Mouse (Mus musculus): Measurements from ENCODE around the gene Mss51. TPM values are rescaled to one million over a fixed set of nuclear protein-coding genes. Genes with fewer than 3 reads are reported as not detected.

Gene Mss51
- polyA plus RNA-seq (2012; ENCODE audit: low replicate concordance): 0.08 and 0.30 TPM in 2 replicates

DNA sequence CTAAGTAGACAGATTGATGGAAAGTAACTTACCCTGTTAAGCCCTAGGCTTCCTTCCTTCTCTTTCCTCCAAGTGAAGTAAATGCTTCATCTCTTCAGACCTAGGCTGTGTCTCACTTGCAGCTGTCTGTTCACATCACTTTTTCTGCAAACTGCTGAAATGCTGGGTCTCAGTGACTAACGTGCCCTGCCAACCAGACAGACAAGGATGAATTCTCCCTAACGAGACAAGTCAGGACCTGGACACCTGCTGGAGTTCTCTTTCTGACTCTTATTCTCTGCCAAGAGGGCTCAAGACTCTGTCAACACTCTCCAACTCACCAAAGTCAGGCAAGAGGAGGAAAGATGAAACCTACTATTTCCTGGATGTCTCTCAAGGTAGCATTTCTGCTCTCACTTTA is at the start of gene Mss51:
Gene Mss51 (minus strand): TSS at position 299 of the 400 bp plus-strand sequence.

DNA sequence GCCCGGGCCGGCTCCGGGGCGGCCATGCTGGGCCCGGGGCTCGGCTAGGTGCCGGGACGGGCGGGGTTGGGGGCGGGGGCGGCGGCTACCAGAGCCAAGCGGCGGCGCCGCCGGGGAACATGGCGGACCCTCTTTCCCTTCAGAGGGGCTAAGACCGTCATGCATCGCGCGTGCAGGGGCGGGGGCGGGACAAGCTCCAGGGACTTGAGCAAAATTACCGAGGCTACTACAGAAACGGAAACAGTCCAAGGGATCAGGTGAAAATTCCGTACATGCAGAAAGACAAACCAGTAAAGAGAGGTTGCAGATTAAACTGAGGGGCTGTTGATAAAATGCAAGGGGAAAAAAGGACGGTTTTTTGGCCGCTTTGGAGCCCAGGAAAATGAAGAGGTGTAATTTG is 49.7 kb upstream of the Mss51 start, which contains the start of gene Ppp3cb:
Gene Ppp3cb (minus strand): TSS at position 159 of the 400 bp plus-strand sequence.

DNA sequence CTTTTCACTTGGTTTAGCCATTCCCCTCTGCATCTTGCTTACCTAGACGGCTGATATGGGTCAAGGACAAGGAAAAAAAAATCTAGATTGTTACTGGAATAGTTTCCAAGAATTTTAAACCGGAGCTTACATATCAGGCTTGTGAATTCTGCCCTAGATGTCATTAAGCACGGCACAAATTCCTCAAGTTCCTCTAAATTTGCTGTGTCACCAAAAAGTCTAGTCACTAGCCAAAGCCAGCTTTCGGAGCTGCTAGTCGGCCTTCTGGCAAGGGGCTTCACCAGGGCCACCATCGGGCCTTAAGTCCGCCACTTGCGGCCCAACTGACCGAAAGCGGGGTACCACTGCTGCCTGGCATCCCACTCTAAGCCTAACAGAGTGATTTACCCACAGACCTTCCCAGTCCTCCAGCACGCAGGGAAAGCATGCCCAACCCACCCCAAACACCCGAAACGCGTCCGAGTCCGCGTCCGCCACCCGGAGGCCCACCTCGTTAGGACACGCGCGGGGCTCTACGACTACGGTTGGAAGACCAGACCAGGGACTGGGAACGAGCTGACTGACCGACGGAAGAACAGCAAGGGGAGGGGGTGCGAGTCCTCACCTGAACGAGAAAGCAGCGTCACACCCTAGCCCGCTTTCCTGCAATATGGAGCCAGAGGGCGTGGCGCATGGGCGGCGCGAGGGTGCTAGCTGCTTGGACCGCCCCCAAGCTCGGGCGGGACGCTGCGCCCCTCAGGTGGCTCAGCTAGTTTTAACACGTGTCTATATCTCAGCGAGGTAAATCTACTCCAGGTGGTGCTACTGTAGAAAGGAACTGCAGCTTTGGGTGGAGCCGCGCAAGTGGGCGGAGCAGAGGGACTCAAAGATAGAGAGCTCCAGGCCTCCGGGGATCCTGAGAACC is 17.2 kb downstream of the Mss51 start, which contains the start of gene Anxa7:
Gene Anxa7 (minus strand): TSS at position 843 of the 904 bp plus-strand sequence.

DNA sequence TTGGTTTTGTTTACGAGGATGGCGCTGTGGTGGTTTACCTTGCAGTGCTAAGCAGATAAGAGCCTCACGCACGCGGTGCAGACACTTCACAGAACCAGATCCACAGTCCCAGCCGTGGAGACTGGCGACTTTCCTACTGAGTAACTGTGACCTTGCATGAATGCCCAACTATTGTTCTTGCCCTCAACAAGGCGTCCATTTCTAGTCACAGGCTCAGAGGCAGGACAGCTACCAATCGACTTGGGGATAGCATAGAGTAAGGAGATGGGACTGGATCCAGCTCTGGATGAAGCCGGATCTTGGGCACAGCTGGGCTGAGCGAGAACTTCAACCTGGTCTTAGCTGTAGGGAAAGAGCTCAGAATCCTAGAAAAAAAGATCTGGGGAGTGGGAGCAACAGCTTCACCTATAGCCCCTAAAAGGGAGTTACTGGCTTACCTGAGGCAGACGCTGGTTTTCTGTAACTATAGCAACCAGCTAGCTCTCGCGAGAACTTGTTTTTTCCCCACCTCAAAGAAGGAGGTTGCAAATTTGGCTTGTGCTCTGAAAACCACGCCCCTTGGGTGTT is 44.9 kb downstream of the Mss51 start, which contains the start of gene Cfap70:
Gene Cfap70 (minus strand): TSS at position 462 of the 567 bp plus-strand sequence.

Other genes with a start within 250 kb of the Mss51 start
- gene Kcnk16, start 227.7 kb downstream of the Mss51 start, polyA plus RNA-seq (2012; ENCODE audit: low replicate concordance): not detected in 2 replicates
- 2.2 and 2.7 TPM in 2 replicates for gene Nudt13, start 202.2 kb downstream of the Mss51 start, polyA plus RNA-seq (2012; ENCODE audit: low replicate concordance)
- gene Ecd, start 148.8 kb downstream of the Mss51 start, polyA plus RNA-seq (2012; ENCODE audit: low replicate concordance): 25.6 and 34.2 TPM in 2 replicates
- gene Fam149b, start 148.7 kb downstream of the Mss51 start, polyA plus RNA-seq (2012; ENCODE audit: low replicate concordance): 12.7 and 26.1 TPM in 2 replicates
- 63.1 and 147 TPM in 2 replicates for gene Dnajc9, start 108.0 kb downstream of the Mss51 start, polyA plus RNA-seq (2012; ENCODE audit: low replicate concordance)
- gene Mrps16, start 103.3 kb downstream of the Mss51 start, polyA plus RNA-seq (2012; ENCODE audit: low replicate concordance): 19.3 and 19.6 TPM in 2 replicates
- gene Cfap70, start 44.7 kb downstream of the Mss51 start, polyA plus RNA-seq (2012; ENCODE audit: low replicate concordance): 0.03 TPM in 1 of 2 replicates, not detected in the other
- 34.5 and 54.9 TPM in 2 replicates for gene Anxa7, start 16.8 kb downstream of the Mss51 start, polyA plus RNA-seq (2012; ENCODE audit: low replicate concordance)
- 5.5 and 6.1 TPM in 2 replicates for gene Ppp3cb, start 49.7 kb upstream of the Mss51 start, polyA plus RNA-seq (2012; ENCODE audit: low replicate concordance)
- 0.41 and 0.89 TPM in 2 replicates for gene Usp54, start 144.2 kb upstream of the Mss51 start, polyA plus RNA-seq (2012; ENCODE audit: low replicate concordance)
- not detected in 2 replicates for gene Myoz1, start 159.6 kb upstream of the Mss51 start, polyA plus RNA-seq (2012; ENCODE audit: low replicate concordance)
- 0.10 and 0.11 TPM in 2 replicates for gene Synpo2l, start 171.5 kb upstream of the Mss51 start, polyA plus RNA-seq (2012; ENCODE audit: low replicate concordance)
- gene Sec24c, start 177.4 kb upstream of the Mss51 start, polyA plus RNA-seq (2012; ENCODE audit: low replicate concordance): 138 and 234 TPM in 2 replicates
- gene Fut11, start 198.1 kb upstream of the Mss51 start, polyA plus RNA-seq (2012; ENCODE audit: low replicate concordance): 12.5 and 20.3 TPM in 2 replicates
- gene Chchd1, start 206.1 kb upstream of the Mss51 start, polyA plus RNA-seq (2012; ENCODE audit: low replicate concordance): 3.7 and 7.1 TPM in 2 replicates
- 116 and 141 TPM in 2 replicates for gene Zswim8, start 210.7 kb upstream of the Mss51 start, polyA plus RNA-seq (2012; ENCODE audit: low replicate concordance)
- gene Ndst2, start 237.7 kb upstream of the Mss51 start, polyA plus RNA-seq (2012; ENCODE audit: low replicate concordance): 20.2 and 24.6 TPM in 2 replicates